24 mouse cellular contexts compared by ENCODE assay signal in genomic region chr2:68421002-68421401, GRCm38 (mm10). TPM values are rescaled to one million over a fixed set of nuclear protein-coding genes. Genes with fewer than 3 reads are reported as not detected.
DNase-seq lines count a peak whose midpoint lies in the region; ATAC-seq and TF ChIP-seq lines count a peak whose summit lies in the region.
"Had no signal": no experiment of that assay in that cellular context is flagged by ENCODE, and none has a peak within 500 bp of the region (broad histone marks: within the 10 kb centered on the region; RNA-seq: fewer than 3 reads in every experiment).

No protein-coding gene starts in this region.

- H3K9ac ChIP-seq in heart, embryonic 13.5 days, result peak overlapping the region; percentile 44
- no peak overlapping the region for H3K9ac ChIP-seq in intestine, postnatal 0 days (ENCODE audit: low read depth, low read length)
- H3K9ac ChIP-seq: embryonic facial prominence, embryonic 12.5 days; forebrain, postnatal 0 days; limb, embryonic 13.5 days; liver, postnatal 0 days; midbrain, embryonic 13.5 days had no signal

- no peak overlapping the region for H3K4me3 ChIP-seq in heart, embryonic 13.5 days
- H3K4me3 ChIP-seq in intestine, postnatal 0 days (ENCODE audit: low read depth, low read length), result no peak overlapping the region
- H3K4me3 ChIP-seq: embryonic facial prominence, embryonic 12.5 days; gastrocnemius, adult 2 months; hindbrain, embryonic 10.5 days; left cerebral cortex, adult 2 months; limb, embryonic 13.5 days; midbrain, embryonic 13.5 days; myocyte had no signal

- 27% methylated on average over 6 of the region's 6 CpGs for WGBS in heart, embryonic 13.5 days
- WGBS in intestine, postnatal 0 days, result 27% methylated on average over 6 of the region's 6 CpGs

- ATAC-seq in heart, embryonic 13.5 days (ENCODE audit: extremely low read depth, insufficient number of reproducible peaks, low FRiP score, low TSS enrichment), result no peak
- ATAC-seq in intestine, postnatal 0 days, result peak; percentile 89
- ATAC-seq: forebrain, postnatal 0 days; liver, postnatal 0 days; midbrain, embryonic 13.5 days had no signal

- no peaks in the 10 kb centered on the region for H3K27me3 ChIP-seq in heart, embryonic 13.5 days (replicated peaks)
- H3K27me3 ChIP-seq in intestine, postnatal 0 days (replicated peaks; ENCODE audit: control insufficient read depth, insufficient read depth, low read length), result no peaks in the 10 kb centered on the region
- H3K27me3 ChIP-seq: embryonic facial prominence, embryonic 12.5 days; limb, embryonic 13.5 days; midbrain, embryonic 13.5 days had no signal

- H3K27ac ChIP-seq in heart, embryonic 13.5 days (replicated peaks), result peak overlapping the region; percentile 58
- peak overlapping the region; percentile 79 for H3K27ac ChIP-seq in intestine, postnatal 0 days (ENCODE audit: low read depth, low read length)
- H3K27ac ChIP-seq: embryonic facial prominence, embryonic 12.5 days; gastrocnemius, adult 2 months; hindbrain, embryonic 10.5 days; limb, embryonic 13.5 days; midbrain, embryonic 13.5 days had no signal

- no peak for TF ChIP-seq CTCF in intestine, postnatal 0 days (IDR thresholded peaks at IDR 0.05; ENCODE audit: low read depth)

- peak overlapping the region; percentile 28; the same call in 1 of the 2 replicates for H3K4me2 ChIP-seq in heart, embryonic 13.5 days
- peak overlapping the region; percentile 48 for H3K4me2 ChIP-seq in intestine, postnatal 0 days (replicated peaks; ENCODE audit: low read depth)
- H3K4me2 ChIP-seq: embryonic facial prominence, embryonic 12.5 days; limb, embryonic 13.5 days; midbrain, embryonic 13.5 days had no signal

- H3K36me3 ChIP-seq in heart, embryonic 13.5 days, result peaks cover 11% of the 10 kb centered on the region; the same call in 1 of the 2 replicates
- H3K36me3 ChIP-seq in intestine, postnatal 0 days (ENCODE audit: control insufficient read depth, insufficient read depth), result no peaks in the 10 kb centered on the region; the same call in 1 of the 2 replicates
- H3K36me3 ChIP-seq: embryonic facial prominence, embryonic 12.5 days; G1E; limb, embryonic 13.5 days; midbrain, embryonic 13.5 days had no signal

- DNase-seq in heart, adult 8-10 months (ENCODE audit: low spot score), result no peak
- peak; percentile 56 for DNase-seq in urinary bladder, postnatal 14 days (ENCODE audit: low spot score)
- no peak for DNase-seq in urinary bladder, postnatal 4 days (ENCODE audit: low spot score in 2 of 2)
- no peak for DNase-seq in c-Kit-positive CD71-positive TER-119-positive erythroid progenitor cells, embryonic 14.5 days (ENCODE audit: low spot score)
- no peak for DNase-seq in layer of hippocampus, adult 18-20 months (ENCODE audit: low spot score in 2 of 2)
- DNase-seq: cerebellum, adult 11 months; cerebellum, postnatal 25 days; forebrain, postnatal 0 days; gastrocnemius, adult 2 months; kidney, postnatal 14 days; liver, postnatal 0 days; lung, postnatal 4 days; retina, postnatal 1 day; spleen, adult 18-20 months; thymus, postnatal 36 days had no signal

- H3K9me3 ChIP-seq in heart, embryonic 13.5 days, result no peaks in the 10 kb centered on the region
- H3K9me3 ChIP-seq in intestine, postnatal 0 days (ENCODE audit: control insufficient read depth), result no peaks in the 10 kb centered on the region
- H3K9me3 ChIP-seq: embryonic facial prominence, embryonic 12.5 days; hindbrain, embryonic 10.5 days; limb, embryonic 13.5 days; midbrain, embryonic 13.5 days had no signal

- peaks cover 71% of the 10 kb centered on the region for H3K4me1 ChIP-seq in heart, embryonic 13.5 days
- H3K4me1 ChIP-seq in intestine, postnatal 0 days (replicated peaks; ENCODE audit: control insufficient read depth, insufficient read depth, low read length), result no peaks in the 10 kb centered on the region; the same call in 1 of the 2 replicates
- H3K4me1 ChIP-seq: embryonic facial prominence, embryonic 12.5 days; limb, embryonic 13.5 days had no signal

RNA-seq across cellular contexts. Expression of gene Stk39, which starts 51.1 kb away (rescaled TPM):
- polyA plus RNA-seq in heart, embryonic 13.5 days (2015; fragmentation: Nextera tagmentation; extraction: Ambion mirVana), result 49.6 and 51.5 TPM in 2 replicates
- 10 to 100 TPM; 63.7 to 93.6 (median 79.1) TPM for total RNA-seq in heart, adult 8-10 months (2022)
- 10.1 and 16.6 TPM in 2 replicates for polyA plus RNA-seq in intestine, postnatal 0 days (2015; fragmentation: Nextera tagmentation; extraction: Ambion mirVana)
- 10 to 100 TPM; 82.1 to 82.4 TPM for total RNA-seq in layer of hippocampus, adult 18-20 months (2021)
- polyA plus RNA-seq: G1E had no signal
